Mouse (Mus musculus) bone marrow macrophage, adult 2 months (primary cell): ENCODE measurements at regions not wholly inside any gene's neighbourhood (a gene's known extent, or its start where the extent isn't known, plus 50 kb on each side); places are given as distances from the start of the nearest gene placed in this dataset.

Experiments
- H3K27ac ChIP-seq: 2 replicates; pipeline ENCODE4 v1.5.1; 2012; ENCODE audit warnings: low read depth, low read length; ENCODE audit not compliant: insufficient read depth
- H3K4me1 ChIP-seq: 2 replicates; pipeline ENCODE4 v1.6.1; 2012; ENCODE audit warnings: low read length; ENCODE audit not compliant: control insufficient read depth, insufficient read depth
- H3K4me3 ChIP-seq: 2 replicates; pipeline ENCODE4 v1.5.1; 2012; ENCODE audit warnings: mild to moderate bottlenecking, low read length, moderate library complexity; ENCODE audit not compliant: insufficient read depth
- CTCF ChIP-seq: IDR thresholded peaks from 2 replicates; pipeline ENCODE4 v1.5.1; 2012; ENCODE audit warnings: low read depth, mild to moderate bottlenecking, low read length, moderate library complexity
- POLR2A ChIP-seq: IDR thresholded peaks from 2 replicates; pipeline ENCODE4 v1.6.1; 2012; ENCODE audit warnings: mild to moderate bottlenecking, low read depth, low read length, borderline replicate concordance

- H3K4me1 ChIP-seq, result no peaks in the 10 kb centered on the region
- no peak overlapping the region for H3K4me3 ChIP-seq
- TF ChIP-seq POLR2A (no peak), CTCF (no peak)
These were observed 243.7 kb downstream of the Nr2f2 start for GRCm38 (mm10) chr7:70122818-70123217.

GRCm38 (mm10) chr7:70119517-70119916 is 247.0 kb downstream of the Nr2f2 start:
- Histone ChIP-seq H3K4me3 (no peak overlapping the region), H3K27ac (no peak overlapping the region), H3K4me1 (no peaks in the 10 kb centered on the region)
- TF ChIP-seq POLR2A, result no peak
- TF ChIP-seq CTCF, result no peak

More at GRCm38 (mm10) chr7:70122818-70123217, 243.7 kb downstream of the Nr2f2 start:
- no peak overlapping the region for H3K27ac ChIP-seq

DNA sequence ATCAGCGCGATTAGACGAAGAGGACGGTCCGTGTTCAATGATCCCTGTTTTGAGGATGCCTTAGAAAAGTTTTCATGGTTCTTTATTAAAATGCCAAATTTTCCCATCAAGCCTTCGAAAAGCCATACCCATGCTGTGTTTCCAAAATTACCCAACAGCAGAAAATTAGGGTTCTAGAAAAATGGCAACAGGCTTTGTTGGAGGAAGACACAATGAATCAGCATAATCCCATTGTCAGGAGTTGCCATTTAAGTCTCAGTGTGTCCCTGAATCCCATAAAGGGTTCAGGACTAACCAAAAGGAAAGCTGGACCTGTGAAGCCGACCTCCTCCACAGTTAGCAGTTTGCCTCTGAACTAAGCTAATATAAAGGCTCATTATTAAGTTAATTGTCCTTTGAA is 247.6 kb downstream of the Nr2f2 start:
- TF ChIP-seq CTCF (no peak), POLR2A (no peak)
- no peak overlapping the region for H3K27ac ChIP-seq
- no peak overlapping the region for H3K4me3 ChIP-seq
- H3K4me1 ChIP-seq, result no peaks in the 10 kb centered on the region

DNA sequence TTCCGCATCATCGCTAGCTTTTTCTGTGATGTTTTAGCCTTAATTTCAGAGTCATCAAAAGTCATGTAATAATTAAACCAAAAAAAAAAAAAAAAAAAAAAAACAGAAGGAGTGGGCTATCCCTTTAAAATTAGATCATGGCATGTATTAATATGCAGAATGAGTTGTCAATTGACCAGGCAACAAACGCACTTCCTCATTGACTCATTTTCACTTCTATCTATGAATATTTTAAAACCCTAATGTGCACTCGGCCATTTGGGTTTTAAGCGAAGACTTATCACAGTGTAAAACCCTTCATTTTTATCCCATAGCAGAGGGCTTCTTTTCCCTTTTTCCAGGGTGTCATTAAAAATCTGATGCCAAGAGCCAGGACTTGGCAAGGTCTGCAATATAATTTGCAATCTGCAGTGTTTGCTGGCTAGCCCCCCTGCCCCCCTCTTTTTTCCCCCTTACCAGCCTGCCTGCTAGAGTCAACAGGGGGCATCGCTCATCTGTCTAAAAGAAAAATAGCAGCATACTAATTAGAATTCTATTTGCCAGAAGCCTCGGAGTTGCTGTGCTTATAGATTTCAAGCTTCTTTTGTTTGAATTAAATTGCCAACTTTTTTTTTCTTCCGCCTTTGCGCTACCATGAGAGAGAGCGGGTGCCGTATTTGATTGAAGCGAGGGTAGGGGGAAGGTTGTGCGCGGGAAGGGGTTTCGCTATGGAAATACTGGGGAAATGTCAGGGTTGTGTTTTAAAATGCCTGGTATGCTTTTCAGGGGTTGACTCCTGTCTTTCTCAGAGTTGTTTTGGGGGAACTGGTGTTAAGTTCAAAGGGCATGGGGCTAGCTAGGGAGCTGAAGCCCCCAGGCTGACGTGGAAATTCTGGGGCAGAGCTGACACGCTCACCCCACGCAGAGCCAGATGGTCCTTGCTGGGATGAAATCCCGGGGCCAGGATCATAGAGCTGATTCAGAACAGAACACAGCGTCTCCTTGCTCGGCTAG is 248.3 kb downstream of the Nr2f2 start:
- TF ChIP-seq POLR2A (no peak), CTCF (no peak)
- H3K4me1 ChIP-seq, result no peaks in the 10 kb centered on the region
- H3K4me3 ChIP-seq, result no peak overlapping the region
- H3K27ac ChIP-seq, result no peak overlapping the region

GRCm38 (mm10) chr7:70109013-70109412 is 257.5 kb downstream of the Nr2f2 start:
- no peak overlapping the region for H3K4me3 ChIP-seq
- H3K27ac ChIP-seq, result no peak overlapping the region
- TF ChIP-seq POLR2A (no peak), CTCF (no peak)
- no peaks in the 10 kb centered on the region for H3K4me1 ChIP-seq

GRCm38 (mm10) chr7:70105024-70105423 is 261.5 kb downstream of the Nr2f2 start:
- TF ChIP-seq CTCF (no peak), POLR2A (no peak)
- no peak overlapping the region for H3K4me3 ChIP-seq
- H3K4me1 ChIP-seq, result no peaks in the 10 kb centered on the region
- H3K27ac ChIP-seq, result no peak overlapping the region

GRCm38 (mm10) chr7:70104486-70104885 is 262.0 kb downstream of the Nr2f2 start:
- TF ChIP-seq CTCF (no peak), POLR2A (no peak)
- no peak overlapping the region for H3K27ac ChIP-seq
- no peaks in the 10 kb centered on the region for H3K4me1 ChIP-seq
- H3K4me3 ChIP-seq, result no peak overlapping the region

DNA sequence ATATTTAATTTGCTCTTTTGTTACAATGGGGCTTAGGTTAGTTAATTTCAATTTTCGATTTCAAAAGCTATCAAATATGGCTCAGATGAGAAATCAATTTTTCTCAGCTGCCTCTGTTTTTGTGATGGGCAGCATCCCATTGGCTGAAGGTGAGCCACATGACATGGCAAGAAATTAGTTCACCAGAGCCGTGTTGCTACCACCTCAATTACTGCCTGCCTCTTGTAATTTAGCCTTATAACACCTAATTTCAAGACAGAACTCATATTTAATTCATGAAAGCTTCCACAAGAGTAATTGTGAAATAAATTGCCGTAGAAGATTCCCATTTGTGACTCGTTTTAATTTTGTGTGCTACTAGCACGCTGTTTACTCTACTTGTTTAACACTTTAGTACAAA is 262.9 kb downstream of the Nr2f2 start:
- no peak overlapping the region for H3K4me3 ChIP-seq
- no peaks in the 10 kb centered on the region for H3K4me1 ChIP-seq
- H3K27ac ChIP-seq, result no peak overlapping the region
- TF ChIP-seq POLR2A, result no peak
- TF ChIP-seq CTCF, result no peak

DNA sequence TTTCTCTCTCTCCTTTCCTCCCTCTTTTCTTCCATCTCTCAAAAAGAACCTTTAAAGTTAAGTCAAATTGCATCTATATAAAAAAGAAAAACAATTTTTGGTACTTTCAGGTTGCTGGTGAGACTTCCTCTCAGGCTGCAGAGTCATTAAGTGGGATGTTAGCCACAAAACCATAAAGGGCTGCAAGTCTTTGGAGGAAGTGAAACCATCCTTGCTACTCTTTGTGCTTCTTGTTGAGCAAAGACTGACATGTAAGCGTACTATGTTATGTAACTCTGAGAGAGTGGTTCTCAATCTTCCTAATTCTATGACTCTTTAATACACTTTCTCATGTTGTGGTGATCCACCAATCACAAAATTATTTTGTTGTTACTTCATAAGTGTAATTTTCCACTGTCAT is 267.5 kb downstream of the Nr2f2 start:
- Histone ChIP-seq H3K4me3 (no peak overlapping the region), H3K27ac (no peak overlapping the region), H3K4me1 (no peaks in the 10 kb centered on the region)
- TF ChIP-seq CTCF (no peak), POLR2A (no peak)

DNA sequence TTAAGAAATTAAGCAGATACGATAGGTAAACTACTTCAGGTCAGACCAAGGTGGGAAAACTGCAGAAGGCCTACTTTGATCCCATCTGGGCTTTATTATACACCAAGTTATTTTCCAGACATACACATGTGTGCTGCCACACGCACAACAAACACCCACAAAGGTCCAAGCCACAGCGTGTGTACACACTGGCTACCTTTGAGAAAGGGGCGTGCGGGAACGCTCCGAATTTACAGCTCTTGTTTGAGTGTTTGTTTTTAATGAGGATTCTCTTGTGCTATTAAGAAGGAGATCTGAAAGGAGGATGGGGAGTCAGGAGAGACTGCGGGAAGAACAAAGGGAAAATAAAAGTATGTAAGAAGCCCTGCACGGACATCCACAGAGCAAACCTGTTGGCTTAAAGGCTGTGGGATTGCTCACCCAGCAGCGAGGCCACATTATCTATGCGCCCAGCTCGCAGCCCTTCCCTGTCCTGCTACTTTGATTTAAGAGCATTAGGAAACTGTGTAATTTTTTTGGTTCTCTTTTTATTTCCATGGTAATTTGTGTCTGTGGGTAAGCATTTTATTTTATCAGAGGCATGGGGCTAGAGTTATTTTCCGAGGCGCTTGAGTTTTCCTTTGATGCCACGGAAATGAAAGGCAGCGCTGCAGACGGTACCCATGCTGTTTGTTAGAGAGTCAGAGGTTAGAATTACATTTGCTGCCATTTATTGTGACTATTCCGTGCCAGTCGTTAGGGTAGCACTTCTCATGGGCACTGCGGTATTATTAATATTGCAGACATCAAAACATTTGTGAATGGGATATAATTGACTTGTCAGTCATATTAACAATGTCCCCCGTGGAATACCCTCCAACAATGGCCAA is 272.4 kb downstream of the Nr2f2 start:
- Histone ChIP-seq H3K4me3 (no peak overlapping the region), H3K4me1 (no peaks in the 10 kb centered on the region), H3K27ac (no peak overlapping the region)
- no peak for TF ChIP-seq CTCF
- TF ChIP-seq POLR2A, result no peak
